Mouse (Mus musculus) testis, adult 2 months (tissue): Measurements from ENCODE around the gene Rps27rt. TPM values are rescaled to one million over a fixed set of nuclear protein-coding genes. Genes with fewer than 3 reads are reported as not detected.

Source experiments
- H3K27ac ChIP-seq: fragments of 200-500 bp; 2 replicates; pipeline ENCODE4 v1.5.1; 2012; ENCODE audit warnings: low read depth, low read length; ENCODE audit not compliant: control insufficient read depth, insufficient read depth
- H3K27me3 ChIP-seq: fragments of 200-500 bp; 2 replicates; pipeline ENCODE4 v1.6.1; 2012; ENCODE audit warnings: mild to moderate bottlenecking, low read length, moderate library complexity; ENCODE audit not compliant: control insufficient read depth, insufficient read depth
- H3K36me3 ChIP-seq: fragments of 200-500 bp; 2 replicates; pipeline ENCODE4 v1.6.1; 2012; ENCODE audit warnings: mild to moderate bottlenecking, low read length; ENCODE audit not compliant: control insufficient read depth, insufficient read depth
- H3K4me1 ChIP-seq: fragments of 200-500 bp; 2 replicates; pipeline ENCODE4 v1.6.1; 2012; ENCODE audit warnings: low read length; ENCODE audit not compliant: control insufficient read depth, insufficient read depth
- H3K4me3 ChIP-seq: fragments of 200-500 bp; 2 replicates; pipeline ENCODE4 v1.5.1; 2012; ENCODE audit warnings: low read depth, mild to moderate bottlenecking, low read length, moderate library complexity, mixed read lengths; ENCODE audit not compliant: control insufficient read depth
- CTCF ChIP-seq: fragments of 200-500 bp; IDR thresholded peaks from 2 replicates; pipeline ENCODE4 v1.5.1; 2012; ENCODE audit warnings: low read depth, mild to moderate bottlenecking, inconsistent platforms, low read length, moderate library complexity; ENCODE audit not compliant: control insufficient read depth, insufficient read depth, insufficient replicate concordance
- POLR2A ChIP-seq: fragments of 200-500 bp; IDR thresholded peaks from 2 replicates; pipeline ENCODE4 v1.6.1; 2012; ENCODE audit warnings: low read depth, mild to moderate bottlenecking, inconsistent platforms, low read length, moderate library complexity; ENCODE audit not compliant: control insufficient read depth
- polyA plus RNA-seq: library from polyadenylated mRNA; depleted of rRNA; stranded (reverse); fragments of >200 nt; gene quantifications from 2 replicates; pipeline ENCODE4 v1.2.3, GENCODE M21; 2012

The Rps27rt gene
- polyA plus RNA-seq, 1 experiment, result 25.9 TPM

GRCm38 (mm10) chr9:115012367-115012766, 29.8 kb upstream of the Rps27rt start:
- Histone ChIP-seq H3K4me3 (no peak overlapping the region), H3K36me3 (no peaks in the 10 kb centered on the region), H3K27me3 (no peaks in the 10 kb centered on the region), H3K27ac (no peak overlapping the region), H3K4me1 (no peaks in the 10 kb centered on the region)
- TF ChIP-seq POLR2A, result no peak
- TF ChIP-seq CTCF, result no peak

GRCm38 (mm10) chr9:115008194-115008593, 25.7 kb upstream of the Rps27rt start:
- Histone ChIP-seq H3K36me3 (no peaks in the 10 kb centered on the region), H3K27ac (no peak overlapping the region), H3K4me3 (no peak overlapping the region), H3K27me3 (no peaks in the 10 kb centered on the region), H3K4me1 (peaks cover under 1% of the 10 kb centered on the region; the same call in 1 of the 2 replicates)
- TF ChIP-seq POLR2A, result no peak
- TF ChIP-seq CTCF, result no peak

- Histone ChIP-seq H3K4me3 (no peak overlapping the region), H3K27me3 (no peaks in the 10 kb centered on the region), H3K36me3 (no peaks in the 10 kb centered on the region), H3K4me1 (peaks cover 2% of the 10 kb centered on the region; the same call in 1 of the 2 replicates), H3K27ac (no peak overlapping the region)
- TF ChIP-seq CTCF (no peak), POLR2A (no peak)
Measured at GRCm38 (mm10) chr9:115007776-115008175, 25.2 kb upstream of the Rps27rt start.

- TF ChIP-seq POLR2A (no peak), CTCF (no peak)
- H3K27me3 ChIP-seq, result no peaks in the 10 kb centered on the region
- H3K36me3 ChIP-seq, result no peaks in the 10 kb centered on the region
- H3K4me3 ChIP-seq, result no peak overlapping the region
- H3K4me1 ChIP-seq, result peaks cover 2% of the 10 kb centered on the region; the same call in 1 of the 2 replicates
- no peak overlapping the region for H3K27ac ChIP-seq
Measured at GRCm38 (mm10) chr9:115005446-115005845, 22.9 kb upstream of the Rps27rt start.

GRCm38 (mm10) chr9:114999771-115000146, 17.2 kb upstream of the Rps27rt start:
- Histone ChIP-seq H3K4me1 (peaks cover 2% of the 10 kb centered on the region; the same call in 1 of the 2 replicates), H3K36me3 (no peaks in the 10 kb centered on the region), H3K27me3 (no peaks in the 10 kb centered on the region), H3K27ac (no peak overlapping the region), H3K4me3 (peak overlapping the region; percentile 77)
- TF ChIP-seq CTCF (no peak), POLR2A (no peak)

- H3K4me1 ChIP-seq, result peaks cover 2% of the 10 kb centered on the region; the same call in 1 of the 2 replicates
- TF ChIP-seq POLR2A (no peak), CTCF (no peak)
- H3K27me3 ChIP-seq, result no peaks in the 10 kb centered on the region
- H3K4me3 ChIP-seq, result peak overlapping the region; percentile 77
- H3K27ac ChIP-seq, result no peak overlapping the region
- H3K36me3 ChIP-seq, result no peaks in the 10 kb centered on the region
Measured at GRCm38 (mm10) chr9:114999010-114999770, 16.7 kb upstream of the Rps27rt start.

GRCm38 (mm10) chr9:114996489-114996888, 13.9 kb upstream of the Rps27rt start:
- H3K36me3 ChIP-seq, result no peaks in the 10 kb centered on the region
- no peaks in the 10 kb centered on the region for H3K27me3 ChIP-seq
- H3K4me1 ChIP-seq, result no peaks in the 10 kb centered on the region
- H3K4me3 ChIP-seq, result no peak overlapping the region
- H3K27ac ChIP-seq, result no peak overlapping the region
- TF ChIP-seq POLR2A, result no peak
- no peak for TF ChIP-seq CTCF

GRCm38 (mm10) chr9:114995716-114996115, 13.2 kb upstream of the Rps27rt start:
- no peak overlapping the region for H3K4me3 ChIP-seq

More at GRCm38 (mm10) chr9:114995716-114996115, 13.2 kb upstream of the Rps27rt start:
- no peak for TF ChIP-seq CTCF
- TF ChIP-seq POLR2A, result no peak
- H3K36me3 ChIP-seq, result no peaks in the 10 kb centered on the region
- no peaks in the 10 kb centered on the region for H3K27me3 ChIP-seq
- H3K4me1 ChIP-seq, result no peaks in the 10 kb centered on the region; the same call in 1 of the 2 replicates
- H3K27ac ChIP-seq, result no peak overlapping the region
